Mouse (Mus musculus) layer of hippocampus, postnatal 10 days (tissue): ENCODE data around the gene Tep1. TPM values are rescaled to one million over a fixed set of nuclear protein-coding genes. Genes with fewer than 3 reads are reported as not detected.
A peak's percentile ranks its signal among the peaks of the same experiment; 100 is the strongest.

Source experiments
- DNase-seq, 2 experiments: peaks; one replicate each; pipeline ENCODE4 v3.0.0; 2021; ENCODE audit warnings: low spot score in 2 of 2
- total RNA-seq, 2 experiments: library from RNA; stranded (reverse); gene quantifications; 2 replicates each; pipeline ENCODE4 v1.2.3; 2021

Tep1 gene
- total RNA-seq, 2 experiments from 2014 or later: 4.4 to 4.8 TPM

- no peak for DNase-seq
These were observed 73.9 kb downstream of the Tep1 start for GRCm38 (mm10) chr14:50796464-50796863.

- no peak for DNase-seq
These were observed 74.4 kb downstream of the Tep1 start for GRCm38 (mm10) chr14:50795965-50796364.

GRCm38 (mm10) chr14:50795261-50795935, 75.0 kb downstream of the Tep1 start:
- DNase-seq: no peak

- no peak for DNase-seq
These were observed 82.2 kb downstream of the Tep1 start for GRCm38 (mm10) chr14:50788157-50788556.

GRCm38 (mm10) chr14:50785251-50785637, 85.1 kb downstream of the Tep1 start, which contains the start of gene Ttc5:
TSS of gene Ttc5 (minus strand) at chr14:50785519.
- peak; percentile 94 to 95 for DNase-seq

- DNase-seq: no peak
These were observed 85.7 kb downstream of the Tep1 start for GRCm38 (mm10) chr14:50784391-50785250.

GRCm38 (mm10) chr14:50782166-50782565, 88.2 kb downstream of the Tep1 start:
- DNase-seq: no peak

Other genes with a start within 250 kb of the Tep1 start
- gene Olfr745, start 231.2 kb downstream of the Tep1 start, total RNA-seq: not detected
- not detected for gene Olfr746, start 223.5 kb downstream of the Tep1 start, total RNA-seq
- gene Olfr747, start 177.4 kb downstream of the Tep1 start, total RNA-seq: not detected
- not detected for gene Olfr748, start 163.2 kb downstream of the Tep1 start, total RNA-seq
- gene Olfr749, start 125.5 kb downstream of the Tep1 start, total RNA-seq: not detected
- gene Ttc5, start 85.0 kb downstream of the Tep1 start, total RNA-seq: 10 to 100 TPM; 77.0 to 83.5 TPM
- not detected for gene Ccnb1ip1, start 62.8 kb downstream of the Tep1 start, total RNA-seq
- 10 to 100 TPM; 23.7 to 41.6 TPM for gene Parp2, start 62.7 kb downstream of the Tep1 start, total RNA-seq
- 1 to 10 TPM; 1.8 to 2.3 TPM for gene Klhl33, start 26.9 kb upstream of the Tep1 start, total RNA-seq
- 10 to 100 TPM; 33.9 to 40.2 TPM for gene Osgep, start 54.3 kb upstream of the Tep1 start, total RNA-seq
- gene Apex1, start 54.4 kb upstream of the Tep1 start, total RNA-seq: 10 to 100 TPM; 71.7 to 78.2 TPM
- 10 to 100 TPM; 72.7 to 85.3 TPM for gene Pip4p1, start 60.3 kb upstream of the Tep1 start, total RNA-seq
- gene Pnp, start 60.5 kb upstream of the Tep1 start, total RNA-seq: 10 to 100 TPM; 17.1 to 21.5 TPM
- 10 to 100 TPM in 1 of 2 experiments, 1 to 10 TPM in 1; 9.2 to 11.1 TPM for gene Gm49342, start 74.0 kb upstream of the Tep1 start, total RNA-seq
- 1 to 10 TPM; 1.0 to 1.7 TPM for gene Pnp2, start 85.4 kb upstream of the Tep1 start, total RNA-seq
- gene Rnase10, start 137.2 kb upstream of the Tep1 start, total RNA-seq: under 1 TPM in 1 of 2 experiments, not detected in 1; 0.22 TPM
- gene Rnase9, start 171.3 kb upstream of the Tep1 start, total RNA-seq: not detected
- not detected for gene Rnase11, start 179.6 kb upstream of the Tep1 start, total RNA-seq
- not detected for gene Rnase12, start 187.1 kb upstream of the Tep1 start, total RNA-seq
- gene Olfr750, start 203.9 kb upstream of the Tep1 start, total RNA-seq: not detected
- 10 to 100 TPM; 16.2 to 17.8 TPM for gene Rnase4, start 220.5 kb upstream of the Tep1 start, total RNA-seq
- 1 to 10 TPM; 3.0 to 4.1 TPM for gene Ang, start 220.6 kb upstream of the Tep1 start, total RNA-seq
- not detected for gene Eddm3b, start 243.9 kb upstream of the Tep1 start, total RNA-seq